Mouse (Mus musculus) erythroblast, embryonic 14.5 days (primary cell): ENCODE results near the gene Gstm4.

Source experiments
- GATA1 ChIP-seq: IDR thresholded peaks from 2 replicates; pipeline ENCODE4 v1.6.1; 2012; ENCODE audit warnings: low read length, inconsistent platforms, mixed read lengths
- TAL1 ChIP-seq: IDR thresholded peaks from 3 replicates; pipeline ENCODE4 v1.6.1; 2012; ENCODE audit warnings: low read length, inconsistent platforms, mixed read lengths

DNA sequence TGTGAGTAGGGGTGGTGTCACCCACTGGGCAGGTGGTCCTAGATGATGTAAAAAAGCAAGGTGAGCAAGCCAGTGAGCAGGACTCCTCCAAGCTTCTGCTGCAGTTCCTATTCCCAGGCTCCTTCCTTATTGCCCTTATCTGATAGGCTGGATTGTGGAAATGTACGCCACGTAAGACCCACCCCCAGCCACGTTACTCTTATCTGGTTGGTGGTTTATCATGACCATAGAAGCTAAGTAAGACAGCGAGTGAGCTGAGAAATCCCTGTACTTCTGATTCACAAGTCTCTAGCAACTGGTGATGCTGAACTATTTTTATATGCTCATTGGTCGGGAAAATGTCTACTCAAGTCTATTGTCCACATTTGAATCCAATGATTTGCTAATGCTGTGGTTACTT lies 18.6 kb downstream of the Gstm4 start:
- no peak for TF ChIP-seq GATA1
- no peak for TF ChIP-seq TAL1
